Comparison of ENCODE assay signal across 8 mouse cellular contexts in genomic region chr2:163048125-163048524, GRCm38 (mm10). TPM values are rescaled to one million over a fixed set of nuclear protein-coding genes. Genes with fewer than 3 reads are reported as not detected.
DNase-seq lines count a peak whose midpoint lies in the region; ATAC-seq lines count a peak whose summit lies in the region.

No protein-coding gene starts in this region.

- H3K4me3 ChIP-seq in forebrain, embryonic 15.5 days = peak overlapping the region; percentile 28
- H3K4me3 ChIP-seq in liver, embryonic 16.5 days (ENCODE audit: low read depth, low read length) = no peak overlapping the region
- 0 out of 2 replicates have a peak overlapping the region, but pooled peaks have one; percentile 7 for H3K4me3 ChIP-seq in neural tube, embryonic 14.5 days (ENCODE audit: low read depth, low read length)

- intact Hi-C loops in heart, postnatal 14 days (cut with DNase I) = loop anchor here (2.0 to 5.0 kb wide), 2 partner anchors 281 to 354 kb away; no protein-coding TSS in a partner anchor

- H3K27ac ChIP-seq in forebrain, embryonic 15.5 days (replicated peaks) = no peak overlapping the region
- H3K27ac ChIP-seq in liver, embryonic 16.5 days (ENCODE audit: low read length) = no peak overlapping the region
- no peak overlapping the region for H3K27ac ChIP-seq in neural tube, embryonic 14.5 days (ENCODE audit: low read depth, low read length)

- H3K36me3 ChIP-seq in forebrain, embryonic 15.5 days = peaks cover 32% of the 10 kb centered on the region
- peaks cover 20% of the 10 kb centered on the region for H3K36me3 ChIP-seq in liver, embryonic 16.5 days (ENCODE audit: control insufficient read depth, insufficient read depth)
- peaks cover 22% of the 10 kb centered on the region for H3K36me3 ChIP-seq in neural tube, embryonic 14.5 days (ENCODE audit: control insufficient read depth, insufficient read depth, low read length)

- H3K4me2 ChIP-seq in forebrain, embryonic 15.5 days (replicated peaks) = peak overlapping the region; percentile 50
- H3K4me2 ChIP-seq in liver, embryonic 16.5 days (ENCODE audit: low read depth, low read length) = peak overlapping the region; percentile 45; the same call in 1 of the 2 replicates
- H3K4me2 ChIP-seq in neural tube, embryonic 14.5 days (ENCODE audit: low read depth, low read length) = peak overlapping the region; percentile 37

- H3K4me1 ChIP-seq in forebrain, embryonic 15.5 days = 0 out of 2 replicates have a peak, but pooled peaks cover 2% of the 10 kb centered on the region
- no peaks in the 10 kb centered on the region for H3K4me1 ChIP-seq in liver, embryonic 16.5 days (ENCODE audit: control insufficient read depth, low read depth, low read length)
- no peaks in the 10 kb centered on the region for H3K4me1 ChIP-seq in neural tube, embryonic 14.5 days (ENCODE audit: control insufficient read depth, insufficient read depth, low read length)

- ATAC-seq in forebrain, embryonic 15.5 days (replicated peaks) = peak; percentile 81
- peak; percentile 71; the same call in 1 of the 2 replicates for ATAC-seq in liver, embryonic 16.5 days (ENCODE audit: low read depth)
- ATAC-seq in neural tube, embryonic 14.5 days (ENCODE audit: low read depth) = peak; percentile 63

- 3% methylated on average over 10 of the region's 10 CpGs for WGBS in forebrain, embryonic 15.5 days
- WGBS in large intestine, adult 2 months = 3% methylated on average over 10 of the region's 10 CpGs
- 6% methylated on average over 10 of the region's 10 CpGs for WGBS in liver, embryonic 16.5 days (ENCODE audit: insufficient replicate concordance)
- 8% methylated on average over 10 of the region's 10 CpGs for WGBS in neural tube, embryonic 14.5 days

- H3K9ac ChIP-seq in forebrain, embryonic 15.5 days (replicated peaks) = 0 out of 2 replicates have a peak overlapping the region, but pooled peaks have one; percentile 20
- no peak overlapping the region for H3K9ac ChIP-seq in liver, embryonic 16.5 days (ENCODE audit: low read depth, low read length)
- no peak overlapping the region for H3K9ac ChIP-seq in neural tube, embryonic 14.5 days (replicated peaks; ENCODE audit: low read depth, low read length)

- no peaks in the 10 kb centered on the region for H3K27me3 ChIP-seq in forebrain, embryonic 15.5 days
- no peaks in the 10 kb centered on the region for H3K27me3 ChIP-seq in liver, embryonic 16.5 days (ENCODE audit: control insufficient read depth, insufficient read depth, low read depth, low read length)
- no peaks in the 10 kb centered on the region for H3K27me3 ChIP-seq in neural tube, embryonic 14.5 days (ENCODE audit: control insufficient read depth, insufficient read depth, low read length)

- no peaks in the 10 kb centered on the region for H3K9me3 ChIP-seq in forebrain, embryonic 15.5 days
- H3K9me3 ChIP-seq in liver, embryonic 16.5 days (replicated peaks; ENCODE audit: control insufficient read depth, low read length) = no peaks in the 10 kb centered on the region
- H3K9me3 ChIP-seq in neural tube, embryonic 14.5 days (ENCODE audit: control insufficient read depth, low read length) = no peaks in the 10 kb centered on the region

- DNase-seq in ES-CJ7 (ENCODE audit: low read depth, low spot score) = peak; percentile 86
- DNase-seq in cerebellum, adult 11-12 months = peak; percentile 27
- DNase-seq in heart, postnatal 14 days = peak; percentile 69 to 84
- DNase-seq in large intestine, adult 2 months (ENCODE audit: low read depth, low spot score) = peak; percentile 29
- DNase-seq in telencephalon, adult 2 months (ENCODE audit: low read depth, low spot score) = peak; percentile 27

RNA-seq across cellular contexts. Expression of gene Mybl2, which starts 6.4 kb away (rescaled TPM):
- polyA plus RNA-seq in forebrain, embryonic 15.5 days (2015; fragmentation: Nextera tagmentation; extraction: Ambion mirVana) = 11.8 and 14.3 TPM in 2 replicates
- total RNA-seq in heart, postnatal 14 days (2021) = 1 to 10 TPM; 1.7 to 2.3 TPM
- polyA plus RNA-seq in large intestine, adult 2 months (2012; rRNA removed) = 10.5 and 13.0 TPM in 2 replicates
- polyA plus RNA-seq in liver, embryonic 16.5 days (2015; fragmentation: Nextera tagmentation; extraction: Ambion mirVana) = 37.8 and 39.5 TPM in 2 replicates
- 1.7 and 1.9 TPM in 2 replicates for polyA plus RNA-seq in neural tube, embryonic 14.5 days (2014; fragmentation: Nextera tagmentation; extraction: Ambion mirVana)

RNA-seq across cellular contexts. Expression of gene Ift52, which starts 31.0 kb away (rescaled TPM):
- 38.4 and 40.2 TPM in 2 replicates for polyA plus RNA-seq in forebrain, embryonic 15.5 days (2015; fragmentation: Nextera tagmentation; extraction: Ambion mirVana)
- 10 to 100 TPM; 21.6 to 21.7 TPM for total RNA-seq in heart, postnatal 14 days (2021)
- polyA plus RNA-seq in large intestine, adult 2 months (2012; rRNA removed) = 18.7 and 19.5 TPM in 2 replicates
- polyA plus RNA-seq in liver, embryonic 16.5 days (2015; fragmentation: Nextera tagmentation; extraction: Ambion mirVana) = 15.8 and 16.4 TPM in 2 replicates
- 36.8 and 37.2 TPM in 2 replicates for polyA plus RNA-seq in neural tube, embryonic 14.5 days (2014; fragmentation: Nextera tagmentation; extraction: Ambion mirVana)

RNA-seq across cellular contexts. Expression of gene Gtsf1l, which starts 39.5 kb away (rescaled TPM):
- polyA plus RNA-seq in forebrain, embryonic 15.5 days (2015; fragmentation: Nextera tagmentation; extraction: Ambion mirVana) = not detected in 2 replicates
- not detected for total RNA-seq in heart, postnatal 14 days (2021)
- not detected in 2 replicates for polyA plus RNA-seq in large intestine, adult 2 months (2012; rRNA removed)
- polyA plus RNA-seq in liver, embryonic 16.5 days (2015; fragmentation: Nextera tagmentation; extraction: Ambion mirVana) = 0.11 TPM in 1 of 2 replicates, not detected in the other
- not detected in 2 replicates for polyA plus RNA-seq in neural tube, embryonic 14.5 days (2014; fragmentation: Nextera tagmentation; extraction: Ambion mirVana)

Comparison
In these comparisons a context has a peak if more than half of its experiments do, and no peak if none do; other contexts are left out.
1. DNase-seq: peak in every context shown above with its lines; median percentile 86 in ES-CJ7; 76 in heart, postnatal 14 days; 29 in large intestine, adult 2 months; 27 in cerebellum, adult 11-12 months; 27 in telencephalon, adult 2 months.